Mouse (Mus musculus): Measurements from ENCODE around the gene Ahdc1.
A peak's percentile ranks its signal among the peaks of the same experiment; 100 is the strongest.

Gene Ahdc1

GRCm38 (mm10) chr4:133026272-133026671, 15.2 kb downstream of the Ahdc1 start:
- no peak for TF ChIP-seq CTCF (conservative IDR thresholded peaks at IDR 0.05; ENCODE audit: low read length)
- no peak for TF ChIP-seq POU5F1 (IDR thresholded peaks at IDR 0.05; ENCODE audit: borderline replicate concordance, low read length)
- no peak for TF ChIP-seq NANOG (IDR thresholded peaks at IDR 0.05; ENCODE audit: borderline replicate concordance, low read length)
- peak overlapping the region; percentile 41; the same call in 1 of the 2 replicates for H3K4me3 ChIP-seq (replicated peaks; ENCODE audit: low read length)

GRCm38 (mm10) chr4:133026826-133027375, 15.8 kb downstream of the Ahdc1 start:
- Histone ChIP-seq H3K9me3 (ENCODE audit: low read length) (no peaks in the 10 kb centered on the region), H3K36me3 (ENCODE audit: insufficient read depth, low read length) (peaks cover 35% of the 10 kb centered on the region), H3K27me3 (ENCODE audit: insufficient read depth, low read length) (no peaks in the 10 kb centered on the region), H3K4me3 (replicated peaks; ENCODE audit: low read length) (peak overlapping the region; percentile 41; the same call in 1 of the 2 replicates), H3K4me1 (replicated peaks; ENCODE audit: low read depth, low read length) (peaks cover 100% of the 10 kb centered on the region)
- no peak for TF ChIP-seq CTCF (conservative IDR thresholded peaks at IDR 0.05; ENCODE audit: low read length)
- TF ChIP-seq POU5F1 (IDR thresholded peaks at IDR 0.05; ENCODE audit: borderline replicate concordance, low read length), result no peak
- no peak for TF ChIP-seq NANOG (IDR thresholded peaks at IDR 0.05; ENCODE audit: borderline replicate concordance, low read length)

More at GRCm38 (mm10) chr4:133026272-133026671, 15.2 kb downstream of the Ahdc1 start:
- Histone ChIP-seq H3K4me1 (replicated peaks; ENCODE audit: low read depth, low read length) (peaks cover 100% of the 10 kb centered on the region), H3K36me3 (ENCODE audit: insufficient read depth, low read length) (peaks cover 35% of the 10 kb centered on the region), H3K27me3 (ENCODE audit: insufficient read depth, low read length) (no peaks in the 10 kb centered on the region), H3K9me3 (ENCODE audit: low read length) (no peaks in the 10 kb centered on the region)

DNA sequence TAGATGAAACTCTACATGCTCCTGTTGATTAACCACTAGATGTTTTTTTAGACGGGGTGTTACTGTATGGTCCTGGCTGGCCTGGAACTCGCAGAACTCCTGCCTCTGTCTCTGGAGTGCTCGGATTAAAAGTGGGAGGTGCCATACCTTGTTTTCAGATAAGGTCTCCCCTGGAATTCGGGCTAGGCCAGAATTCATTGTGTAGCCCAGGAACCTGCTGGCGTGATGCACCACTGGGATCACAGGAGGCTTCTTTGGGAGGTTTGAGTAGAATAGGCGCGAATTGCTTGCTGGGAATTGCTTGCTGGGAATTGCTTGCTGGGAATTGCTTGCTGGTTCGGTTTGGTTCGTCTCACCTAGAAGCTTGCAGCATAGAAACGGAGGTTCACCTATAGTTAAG, 16.7 kb downstream of the Ahdc1 start:
- Histone ChIP-seq H3K36me3 (ENCODE audit: insufficient read depth, low read length) (peaks cover 35% of the 10 kb centered on the region), H3K27me3 (ENCODE audit: insufficient read depth, low read length) (no peaks in the 10 kb centered on the region), H3K9me3 (ENCODE audit: low read length) (no peaks in the 10 kb centered on the region), H3K4me3 (replicated peaks; ENCODE audit: low read length) (peak overlapping the region; percentile 41; the same call in 1 of the 2 replicates), H3K4me1 (replicated peaks; ENCODE audit: low read depth, low read length) (peaks cover 98% of the 10 kb centered on the region)
- TF ChIP-seq NANOG (IDR thresholded peaks at IDR 0.05; ENCODE audit: borderline replicate concordance, low read length) (no peak), CTCF (conservative IDR thresholded peaks at IDR 0.05; ENCODE audit: low read length) (no peak), POU5F1 (IDR thresholded peaks at IDR 0.05; ENCODE audit: borderline replicate concordance, low read length) (no peak)

- peaks cover 98% of the 10 kb centered on the region for H3K4me1 ChIP-seq (replicated peaks; ENCODE audit: low read depth, low read length)
- TF ChIP-seq NANOG (IDR thresholded peaks at IDR 0.05; ENCODE audit: borderline replicate concordance, low read length), result no peak
- no peak for TF ChIP-seq POU5F1 (IDR thresholded peaks at IDR 0.05; ENCODE audit: borderline replicate concordance, low read length)
- TF ChIP-seq CTCF (conservative IDR thresholded peaks at IDR 0.05; ENCODE audit: low read length), result no peak
- peaks cover 35% of the 10 kb centered on the region for H3K36me3 ChIP-seq (ENCODE audit: insufficient read depth, low read length)
- no peaks in the 10 kb centered on the region for H3K27me3 ChIP-seq (ENCODE audit: insufficient read depth, low read length)
- no peaks in the 10 kb centered on the region for H3K9me3 ChIP-seq (ENCODE audit: low read length)
- peak overlapping the region; percentile 41; the same call in 1 of the 2 replicates for H3K4me3 ChIP-seq (replicated peaks; ENCODE audit: low read length)
Observed at GRCm38 (mm10) chr4:133028193-133028592, 17.1 kb downstream of the Ahdc1 start.

DNA sequence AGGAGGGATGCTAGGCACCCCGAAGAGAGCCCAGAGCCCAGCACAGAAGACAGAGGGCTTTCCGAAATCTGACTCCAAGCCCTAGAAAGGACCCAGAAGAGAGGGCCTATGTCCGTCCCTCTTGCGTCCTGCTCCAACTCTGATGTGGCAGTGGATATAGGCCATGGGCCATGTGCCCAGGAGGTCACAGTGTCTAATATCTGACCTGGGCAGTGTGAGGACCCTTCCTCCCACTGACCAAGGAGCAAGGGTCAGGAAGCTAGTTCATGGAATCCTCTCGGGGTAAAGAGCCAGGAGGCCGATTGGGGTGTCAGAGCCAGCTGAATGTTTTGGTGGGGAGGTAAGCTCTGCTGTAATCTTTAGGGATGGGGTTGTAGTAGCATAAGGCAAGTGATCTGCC, 17.8 kb downstream of the Ahdc1 start:
- Histone ChIP-seq H3K9me3 (ENCODE audit: low read length) (no peaks in the 10 kb centered on the region), H3K4me1 (replicated peaks; ENCODE audit: low read depth, low read length) (peaks cover 97% of the 10 kb centered on the region), H3K4me3 (replicated peaks; ENCODE audit: low read length) (peak overlapping the region; percentile 41; the same call in 1 of the 2 replicates), H3K36me3 (ENCODE audit: insufficient read depth, low read length) (peaks cover 35% of the 10 kb centered on the region), H3K27me3 (ENCODE audit: insufficient read depth, low read length) (no peaks in the 10 kb centered on the region)
- TF ChIP-seq CTCF (conservative IDR thresholded peaks at IDR 0.05; ENCODE audit: low read length) (no peak), NANOG (IDR thresholded peaks at IDR 0.05; ENCODE audit: borderline replicate concordance, low read length) (no peak), POU5F1 (IDR thresholded peaks at IDR 0.05; ENCODE audit: borderline replicate concordance, low read length) (no peak)

- TF ChIP-seq CTCF (conservative IDR thresholded peaks at IDR 0.05; ENCODE audit: low read length) (no peak), NANOG (IDR thresholded peaks at IDR 0.05; ENCODE audit: borderline replicate concordance, low read length) (no peak), POU5F1 (IDR thresholded peaks at IDR 0.05; ENCODE audit: borderline replicate concordance, low read length) (no peak)
- Histone ChIP-seq H3K4me1 (replicated peaks; ENCODE audit: low read depth, low read length) (peaks cover 95% of the 10 kb centered on the region), H3K4me3 (replicated peaks; ENCODE audit: low read length) (peak overlapping the region; percentile 30; the same call in 1 of the 2 replicates), H3K36me3 (ENCODE audit: insufficient read depth, low read length) (peaks cover 33% of the 10 kb centered on the region), H3K9me3 (ENCODE audit: low read length) (no peaks in the 10 kb centered on the region), H3K27me3 (ENCODE audit: insufficient read depth, low read length) (no peaks in the 10 kb centered on the region)
Observed at GRCm38 (mm10) chr4:133032410-133033095, 21.5 kb downstream of the Ahdc1 start.

DNA sequence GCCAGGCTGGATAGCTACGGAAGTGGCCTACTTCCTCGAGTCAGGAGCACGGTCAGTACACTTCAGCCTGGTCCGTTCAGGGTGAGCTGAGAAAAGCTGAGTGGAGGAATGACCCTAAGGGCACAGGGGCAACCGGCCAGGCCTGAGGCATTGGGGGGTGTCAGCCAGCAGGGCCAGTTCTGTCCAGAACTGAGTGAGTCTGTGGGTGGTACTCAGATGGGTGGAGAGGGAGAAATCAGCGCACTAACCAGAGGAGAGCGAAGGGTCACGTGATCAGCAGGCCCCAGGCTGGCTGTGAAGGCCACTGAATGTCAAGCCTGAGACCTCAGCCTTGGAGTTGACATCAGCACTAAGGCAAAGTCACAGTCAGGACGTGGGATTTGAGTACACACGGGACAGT, 23.4 kb downstream of the Ahdc1 start:
- Histone ChIP-seq H3K4me3 (replicated peaks; ENCODE audit: low read length) (peak overlapping the region; percentile 24; the same call in 1 of the 2 replicates), H3K27me3 (ENCODE audit: insufficient read depth, low read length) (no peaks in the 10 kb centered on the region)
- TF ChIP-seq CTCF (conservative IDR thresholded peaks at IDR 0.05; ENCODE audit: low read length) (no peak), POU5F1 (IDR thresholded peaks at IDR 0.05; ENCODE audit: borderline replicate concordance, low read length) (no peak), NANOG (IDR thresholded peaks at IDR 0.05; ENCODE audit: borderline replicate concordance, low read length) (no peak)

DNA sequence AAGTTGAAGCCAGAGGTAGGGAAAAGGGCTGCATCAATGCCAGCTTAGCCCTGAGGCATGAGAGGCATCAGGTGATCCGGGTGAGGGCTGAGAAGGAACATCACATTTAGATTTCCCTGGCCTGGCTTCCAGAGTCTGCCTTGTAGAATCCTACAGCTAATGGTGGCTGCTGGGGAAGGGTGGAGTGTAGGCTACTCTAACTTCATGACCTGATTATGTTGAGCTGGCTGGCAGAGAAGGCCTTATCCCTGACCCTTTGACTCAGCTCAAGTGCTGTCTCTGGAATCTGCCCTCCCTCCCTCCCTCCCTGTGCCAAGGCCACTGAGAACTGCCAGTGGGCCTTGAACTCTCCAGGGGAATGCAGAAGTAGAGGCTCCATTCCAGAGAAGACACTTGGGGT, 24.4 kb downstream of the Ahdc1 start:
- Histone ChIP-seq H3K9me3 (ENCODE audit: low read length) (no peaks in the 10 kb centered on the region), H3K36me3 (ENCODE audit: insufficient read depth, low read length) (peaks cover 16% of the 10 kb centered on the region), H3K4me1 (replicated peaks; ENCODE audit: low read depth, low read length) (peaks cover 71% of the 10 kb centered on the region), H3K27me3 (ENCODE audit: insufficient read depth, low read length) (no peaks in the 10 kb centered on the region), H3K4me3 (replicated peaks; ENCODE audit: low read length) (no peak overlapping the region)
- TF ChIP-seq POU5F1 (IDR thresholded peaks at IDR 0.05; ENCODE audit: borderline replicate concordance, low read length), result no peak
- no peak for TF ChIP-seq NANOG (IDR thresholded peaks at IDR 0.05; ENCODE audit: borderline replicate concordance, low read length)
- TF ChIP-seq CTCF (conservative IDR thresholded peaks at IDR 0.05; ENCODE audit: low read length), result no peak

More for the DNA sequence above, 23.4 kb downstream of the Ahdc1 start:
- H3K36me3 ChIP-seq (ENCODE audit: insufficient read depth, low read length), result peaks cover 23% of the 10 kb centered on the region
- peaks cover 80% of the 10 kb centered on the region for H3K4me1 ChIP-seq (replicated peaks; ENCODE audit: low read depth, low read length)
- no peaks in the 10 kb centered on the region for H3K9me3 ChIP-seq (ENCODE audit: low read length)

All from E14TG2a.4 (cell line).